Mouse (Mus musculus): Measurements from ENCODE around the gene Dscam. TPM values are rescaled to one million over a fixed set of nuclear protein-coding genes. Genes with fewer than 3 reads are reported as not detected.

The Dscam gene
- polyA plus RNA-seq, 1 experiment = under 0.01 TPM

DNA sequence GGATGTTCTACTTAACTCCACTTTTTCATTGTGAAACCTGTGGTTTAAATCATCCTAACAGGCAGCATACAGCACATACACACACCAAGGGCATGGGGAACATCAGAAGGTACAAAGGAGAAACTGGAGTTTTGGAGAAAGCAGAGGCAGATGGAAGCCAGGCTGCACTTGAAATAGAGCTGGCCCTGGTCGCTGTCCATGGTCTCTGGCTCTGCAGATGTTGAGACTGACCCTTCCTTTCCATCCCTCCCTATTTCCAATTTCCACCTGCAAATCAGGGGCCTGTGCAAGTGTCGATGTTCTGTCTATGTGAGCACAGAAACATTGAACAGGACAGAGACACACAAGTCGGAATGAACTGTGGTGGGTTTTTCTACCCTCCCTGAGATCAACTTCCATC, 81.2 kb downstream of the Dscam start:
- TF ChIP-seq MYOD1 (IDR thresholded peaks at IDR 0.05; ENCODE audit: control insufficient read depth in 1 of 3, insufficient read length in 2 of 3, low read depth in 2 of 3) (no peak), REST (IDR thresholded peaks at IDR 0.05; ENCODE audit: insufficient read depth, insufficient read length) (peak; percentile 77)
- no peaks in the 10 kb centered on the region for H3K79me2 ChIP-seq (ENCODE audit: control insufficient read depth, insufficient read depth)
- H3K4me3 ChIP-seq = no peak overlapping the region
- H3K27me3 ChIP-seq (ENCODE audit: control insufficient read depth, insufficient read depth, insufficient read length) = no peaks in the 10 kb centered on the region
- no peak overlapping the region for H3K4me2 ChIP-seq (ENCODE audit: low read depth)
- no peak overlapping the region for H3ac ChIP-seq (ENCODE audit: control insufficient read depth, insufficient read length)
- H3K36me3 ChIP-seq (ENCODE audit: control insufficient read depth, insufficient read depth) = no peaks in the 10 kb centered on the region

- no peak overlapping the region for H3K4me3 ChIP-seq
- no peak overlapping the region for H3ac ChIP-seq (ENCODE audit: control insufficient read depth, insufficient read length)
- no peak overlapping the region for H3K4me2 ChIP-seq (ENCODE audit: low read depth)
- H3K36me3 ChIP-seq (ENCODE audit: control insufficient read depth, insufficient read depth) = no peaks in the 10 kb centered on the region
- TF ChIP-seq SRF (IDR thresholded peaks at IDR 0.05; ENCODE audit: control insufficient read depth, insufficient read length, low read depth) = no peak
- H3K27me3 ChIP-seq (ENCODE audit: control insufficient read depth, insufficient read depth, insufficient read length) = no peaks in the 10 kb centered on the region
- H3K79me2 ChIP-seq (ENCODE audit: control insufficient read depth, insufficient read depth) = no peaks in the 10 kb centered on the region
Measured at GRCm38 (mm10) chr16:97083694-97084093, 86.9 kb downstream of the Dscam start.

DNA sequence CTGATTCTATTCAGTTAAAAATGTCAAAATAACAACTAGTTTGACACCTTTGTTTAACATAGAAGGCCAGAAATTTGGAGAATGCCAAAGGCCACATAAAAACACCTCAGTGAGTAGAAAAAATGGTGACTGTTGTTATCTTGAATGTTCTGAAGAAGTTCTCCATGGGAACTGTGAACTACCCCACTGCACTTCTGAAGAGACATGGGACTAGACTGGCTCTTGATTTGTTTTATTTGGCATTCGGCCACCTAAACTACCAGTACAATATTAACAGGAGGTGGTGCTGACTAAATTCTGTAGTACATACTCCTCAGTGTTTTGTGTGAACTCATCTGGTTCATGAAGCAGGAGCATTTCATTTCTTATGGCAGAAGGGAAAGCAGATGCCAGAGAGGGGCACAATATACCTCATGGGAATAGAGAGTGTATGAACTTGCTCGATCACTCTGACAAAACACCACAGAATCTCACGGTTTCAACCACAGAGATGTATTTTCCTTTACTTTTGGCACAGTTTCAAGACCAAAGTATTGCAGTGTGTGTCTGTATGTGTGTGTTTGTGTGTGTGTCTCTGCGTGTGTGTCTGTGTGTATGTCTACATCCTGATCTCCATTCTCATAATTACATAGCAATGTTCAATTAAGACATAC, 94.5 kb downstream of the Dscam start:
- Histone ChIP-seq H3K27me3 (ENCODE audit: control insufficient read depth, insufficient read depth, insufficient read length) (no peaks in the 10 kb centered on the region), H3ac (ENCODE audit: control insufficient read depth, insufficient read length) (no peak overlapping the region), H3K4me2 (ENCODE audit: low read depth) (no peak overlapping the region), H3K36me3 (ENCODE audit: control insufficient read depth, insufficient read depth) (no peaks in the 10 kb centered on the region), H3K79me2 (ENCODE audit: control insufficient read depth, insufficient read depth) (no peaks in the 10 kb centered on the region), H3K4me3 (no peak overlapping the region)
- TF ChIP-seq SRF (IDR thresholded peaks at IDR 0.05; ENCODE audit: control insufficient read depth, insufficient read length, low read depth) = no peak
- no peak for TF ChIP-seq MAX (IDR thresholded peaks at IDR 0.05; ENCODE audit: low read depth)
- TF ChIP-seq POLR2AphosphoS2 (IDR thresholded peaks at IDR 0.05; ENCODE audit: insufficient read length, low read depth) = no peak
- no peak for TF ChIP-seq MYOG (IDR thresholded peaks at IDR 0.05; ENCODE audit: control insufficient read depth in 1 of 3, insufficient read depth in 1 of 3, insufficient read length in 2 of 3, low read depth in 2 of 3)
- no peak for TF ChIP-seq CEBPB (IDR thresholded peaks at IDR 0.05; ENCODE audit: insufficient read depth, poor library complexity, severe bottlenecking)
- TF ChIP-seq E2F4 (IDR thresholded peaks at IDR 0.05; ENCODE audit: insufficient read depth) = no peak
- TF ChIP-seq TCF3 (IDR thresholded peaks at IDR 0.05; ENCODE audit: insufficient read length, low read depth) = no peak
- TF ChIP-seq POLR2A (IDR thresholded peaks at IDR 0.05; ENCODE audit: insufficient read length, low read depth) = no peak
- no peak for TF ChIP-seq USF1 (IDR thresholded peaks at IDR 0.05; ENCODE audit: low read depth)
- TF ChIP-seq REST (IDR thresholded peaks at IDR 0.05; ENCODE audit: insufficient read depth, insufficient read length) = no peak
- TF ChIP-seq TCF12 (IDR thresholded peaks at IDR 0.05; ENCODE audit: insufficient read depth, poor library complexity, severe bottlenecking) = no peak
- TF ChIP-seq MYOD1 (IDR thresholded peaks at IDR 0.05; ENCODE audit: control insufficient read depth in 1 of 3, insufficient read length in 2 of 3, low read depth in 2 of 3) = no peak

- Histone ChIP-seq H3ac (ENCODE audit: control insufficient read depth, insufficient read length) (no peak overlapping the region), H3K36me3 (ENCODE audit: control insufficient read depth, insufficient read depth) (no peaks in the 10 kb centered on the region), H3K79me2 (ENCODE audit: control insufficient read depth, insufficient read depth) (no peaks in the 10 kb centered on the region), H3K4me2 (ENCODE audit: low read depth) (no peak overlapping the region), H3K27me3 (ENCODE audit: control insufficient read depth, insufficient read depth, insufficient read length) (no peaks in the 10 kb centered on the region), H3K4me3 (no peak overlapping the region)
- no peak for TF ChIP-seq MYOD1 (IDR thresholded peaks at IDR 0.05; ENCODE audit: control insufficient read depth in 1 of 3, insufficient read length in 2 of 3, low read depth in 2 of 3)
- peak; percentile 51 for TF ChIP-seq USF1 (IDR thresholded peaks at IDR 0.05; ENCODE audit: low read depth)
- 0 out of 2 replicates have a peak, but pooled peaks have one; percentile 33 for TF ChIP-seq CEBPB (IDR thresholded peaks at IDR 0.05; ENCODE audit: insufficient read depth, poor library complexity, severe bottlenecking)
Measured at GRCm38 (mm10) chr16:97075137-97075902, 95.2 kb downstream of the Dscam start.

DNA sequence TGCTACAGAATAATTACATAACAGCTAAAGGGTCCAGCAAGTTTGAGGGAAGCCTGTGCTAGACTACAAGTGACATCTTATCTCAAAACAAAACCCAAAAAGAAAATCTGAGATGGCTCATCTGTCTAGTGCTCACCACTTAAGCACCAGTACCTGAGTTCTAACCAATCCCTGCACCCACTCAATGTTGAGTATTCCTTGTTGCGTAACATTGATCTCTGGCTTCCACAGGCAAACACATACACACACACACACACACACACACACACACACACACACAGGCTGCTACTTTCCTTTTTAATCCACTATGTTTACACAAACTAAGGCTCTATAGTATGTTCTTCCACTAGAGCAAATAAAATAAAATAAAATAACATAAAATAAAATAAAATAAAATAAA, 96.7 kb downstream of the Dscam start:
- no peak overlapping the region for H3K4me2 ChIP-seq (ENCODE audit: low read depth)
- H3K36me3 ChIP-seq (ENCODE audit: control insufficient read depth, insufficient read depth) = no peaks in the 10 kb centered on the region
- no peaks in the 10 kb centered on the region for H3K79me2 ChIP-seq (ENCODE audit: control insufficient read depth, insufficient read depth)
- no peak overlapping the region for H3ac ChIP-seq (ENCODE audit: control insufficient read depth, insufficient read length)
- no peak overlapping the region for H3K4me3 ChIP-seq
- H3K27me3 ChIP-seq (ENCODE audit: control insufficient read depth, insufficient read depth, insufficient read length) = no peaks in the 10 kb centered on the region
- TF ChIP-seq CEBPB (IDR thresholded peaks at IDR 0.05; ENCODE audit: insufficient read depth, poor library complexity, severe bottlenecking) (peak; percentile 61; the same call in 1 of the 2 replicates), POLR2A (IDR thresholded peaks at IDR 0.05; ENCODE audit: insufficient read length, low read depth) (no peak), MYOG (IDR thresholded peaks at IDR 0.05; ENCODE audit: control insufficient read depth in 1 of 3, insufficient read depth in 1 of 3, insufficient read length in 2 of 3, low read depth in 2 of 3) (no peak)

All from myocyte (in vitro differentiated cells).